Mouse (Mus musculus): ENCODE measurements around the gene Pgpep1l.
"Not testable (repeated sequence)": the region's sequence is repeated elsewhere in the genome, so short reads cannot be mapped to it uniquely, and the experiment has no call there.

Gene Pgpep1l

DNA sequence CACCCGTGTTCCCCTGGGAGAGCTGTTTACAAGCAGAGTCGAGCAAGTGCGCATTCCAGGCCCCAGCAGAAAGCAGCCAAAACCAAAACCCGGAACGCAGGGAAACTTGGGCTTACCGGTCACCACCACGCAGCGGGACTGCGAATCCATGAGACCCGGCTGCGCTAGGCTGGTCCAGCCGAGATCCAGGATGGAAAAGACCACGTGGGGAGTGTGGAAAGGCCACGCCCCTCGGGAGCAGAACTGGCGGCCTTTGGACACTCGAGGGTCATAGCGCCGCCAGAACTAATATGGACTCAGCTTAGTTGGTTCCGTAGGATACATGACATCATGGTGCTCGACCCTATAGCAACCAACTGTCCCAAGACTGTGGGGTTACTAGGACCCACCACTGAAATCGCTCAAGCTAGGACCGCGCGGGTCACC lies at the start of gene Pgpep1l:
TSS of gene Pgpep1l (minus strand) at position 206 of the 426 bp plus-strand sequence.
- DNase-seq: no peak

DNA sequence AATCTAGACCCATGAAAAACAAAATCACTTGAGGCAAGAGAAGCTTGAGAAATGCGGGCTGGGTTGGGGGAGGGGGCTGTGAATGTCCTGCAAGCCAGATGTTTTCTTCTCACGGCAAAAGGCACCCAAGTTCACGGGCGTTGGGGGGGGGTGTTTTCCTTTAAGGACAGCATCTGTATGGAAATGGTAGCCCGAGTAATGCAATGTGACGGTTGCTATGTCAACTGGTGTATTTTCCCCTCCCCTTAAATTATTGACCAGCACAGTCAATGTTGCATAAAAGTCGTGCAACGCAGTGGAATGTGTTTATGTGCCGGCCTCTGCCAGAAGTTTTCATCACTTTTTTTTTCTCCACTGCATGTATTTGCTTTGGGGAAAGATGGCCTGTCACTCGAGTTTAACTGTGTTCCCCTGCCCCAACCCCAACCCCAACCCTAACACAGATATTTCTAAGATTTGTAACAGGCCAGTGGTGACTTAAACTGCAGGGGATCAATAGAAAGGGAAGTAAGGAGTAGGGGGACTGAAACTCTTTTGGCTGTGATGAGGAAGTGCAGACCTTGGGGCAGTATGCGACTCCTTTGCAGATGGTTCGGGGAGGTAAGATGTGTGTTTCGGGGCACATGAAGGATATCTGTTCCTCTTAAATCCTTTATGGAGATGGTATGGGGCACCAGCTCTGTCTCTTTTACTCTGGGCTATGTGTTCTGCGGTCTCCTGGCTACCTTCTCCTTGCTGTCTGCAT lies 49.2 kb upstream of the Pgpep1l start:
- DNase-seq: no peak

DNA sequence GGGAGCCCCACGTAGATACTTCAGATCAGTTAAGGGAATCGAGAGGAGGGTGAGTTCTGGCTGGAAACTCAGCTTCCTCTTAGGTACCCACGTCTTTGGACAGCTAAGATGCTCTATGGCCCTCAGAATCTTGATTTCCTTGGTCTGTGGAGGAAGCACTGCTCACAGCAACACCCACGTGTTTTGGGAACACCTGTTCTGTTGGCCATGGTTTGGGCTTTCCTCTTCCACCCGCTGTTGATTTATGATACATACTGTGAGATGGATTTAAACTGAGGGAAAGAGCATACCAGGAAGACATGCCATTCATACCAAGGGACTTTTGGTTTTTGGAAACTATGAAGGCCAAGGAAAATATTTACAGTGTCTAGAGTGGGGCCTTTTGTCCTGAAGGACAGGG lies 48.4 kb upstream of the Pgpep1l start:
- no peak for DNase-seq

DNA sequence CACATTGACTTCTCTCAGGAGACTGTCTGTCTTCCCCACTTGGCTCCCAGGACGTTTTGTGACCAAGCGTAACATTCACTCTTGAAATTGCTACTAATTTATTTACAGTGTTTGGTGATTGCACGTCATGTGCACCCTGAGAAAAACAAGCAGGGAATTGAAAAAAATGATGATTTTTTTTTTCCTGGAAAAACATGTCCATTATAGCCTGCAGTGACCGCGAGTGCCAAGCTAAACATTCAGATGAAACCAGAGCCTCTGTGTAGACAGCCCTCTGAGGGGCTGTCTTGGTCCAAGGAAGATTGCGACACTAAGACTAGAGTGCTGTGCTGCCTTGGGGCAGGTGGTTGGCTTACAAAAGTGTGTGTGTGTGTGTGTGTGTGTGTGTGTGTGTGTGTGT lies 47.4 kb upstream of the Pgpep1l start:
- no peak for DNase-seq

- DNase-seq: no peak
These were observed 42.7 kb upstream of the Pgpep1l start for GRCm38 (mm10) chr7:68306756-68307155.

DNA sequence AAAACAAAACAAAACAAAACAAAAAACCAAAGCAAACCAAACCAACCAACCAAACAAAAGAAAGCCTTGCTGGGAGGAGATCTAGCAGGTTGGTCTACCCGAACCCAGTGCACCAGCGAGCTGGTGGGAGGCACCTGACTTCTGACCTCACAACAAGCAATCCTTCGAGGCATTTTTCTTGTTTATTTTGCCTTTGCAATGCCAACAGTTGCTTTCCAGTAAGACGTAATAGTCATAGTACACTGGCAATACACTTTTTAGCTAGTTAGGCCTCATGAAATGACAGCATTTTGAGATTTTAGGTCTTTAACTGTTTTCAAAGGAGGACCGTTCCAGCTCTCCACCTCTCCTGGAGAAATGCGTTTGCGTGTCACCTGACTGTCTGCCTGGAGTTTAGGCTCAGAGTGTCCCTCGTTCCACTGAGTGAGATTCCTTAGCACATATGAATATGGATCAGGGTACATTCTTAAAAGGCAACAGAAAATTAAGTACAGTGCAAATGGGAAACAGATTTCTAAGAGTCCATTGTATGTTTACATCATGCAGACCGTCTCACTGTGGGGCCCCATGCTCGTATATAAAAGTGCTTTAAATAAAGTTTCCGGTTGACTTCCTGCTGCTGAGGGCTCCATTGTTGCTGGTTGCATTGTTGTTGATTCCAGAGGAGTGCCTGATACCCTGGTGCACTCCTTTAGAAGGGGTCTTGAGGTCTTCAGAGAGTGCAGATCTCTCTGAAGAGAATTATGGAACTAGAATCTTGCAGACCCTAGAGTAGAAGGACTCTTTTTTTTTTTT lies 41.9 kb upstream of the Pgpep1l start:
- DNase-seq: no peak

- DNase-seq: no peak
These were observed 39.7 kb upstream of the Pgpep1l start for GRCm38 (mm10) chr7:68303685-68304084.

- peak; percentile 38 for DNase-seq
These were observed 38.8 kb upstream of the Pgpep1l start for GRCm38 (mm10) chr7:68302586-68303433.

DNA sequence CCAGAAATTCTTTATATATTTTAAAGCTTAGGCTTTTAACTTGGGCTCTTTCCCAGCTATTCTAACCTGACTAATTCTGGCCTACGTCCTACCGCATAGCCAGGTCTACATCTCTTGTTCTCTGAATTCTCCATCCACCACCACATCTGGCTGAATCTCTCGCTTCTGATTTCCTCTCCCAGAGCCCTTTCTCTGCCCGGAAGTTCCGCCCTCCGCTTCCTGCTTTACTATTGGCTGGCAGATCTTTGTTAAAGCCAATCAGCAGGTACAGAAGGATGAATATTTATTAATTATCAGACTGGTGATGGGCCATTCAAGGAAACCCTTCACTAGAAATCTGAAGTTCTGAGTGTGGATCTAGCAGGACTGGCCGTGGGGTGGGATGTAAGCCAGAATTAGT lies 37.1 kb upstream of the Pgpep1l start:
- DNase-seq: no peak

GRCm38 (mm10) chr7:68298381-68299076 lies 34.5 kb upstream of the Pgpep1l start:
- no peak for DNase-seq

DNA sequence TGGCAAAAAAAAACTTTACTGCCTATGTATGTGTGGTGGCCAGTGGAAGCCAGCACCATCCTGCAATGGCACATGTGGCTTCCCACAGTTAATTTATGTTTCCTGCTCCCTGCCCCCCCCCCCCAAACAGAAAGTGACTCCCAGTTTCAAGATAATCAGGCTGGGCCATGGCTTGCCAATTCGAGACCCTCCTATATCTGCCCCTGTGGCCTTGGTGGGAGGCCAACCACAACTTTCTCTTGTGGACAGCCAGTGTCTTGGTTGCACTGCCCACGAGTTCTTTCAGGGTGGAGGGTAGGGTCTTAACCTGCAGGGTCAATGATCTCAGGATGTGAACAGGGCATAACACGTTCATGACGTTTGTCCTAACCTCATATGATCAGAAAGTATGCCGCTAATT lies 32.5 kb upstream of the Pgpep1l start:
- no peak for DNase-seq

DNA sequence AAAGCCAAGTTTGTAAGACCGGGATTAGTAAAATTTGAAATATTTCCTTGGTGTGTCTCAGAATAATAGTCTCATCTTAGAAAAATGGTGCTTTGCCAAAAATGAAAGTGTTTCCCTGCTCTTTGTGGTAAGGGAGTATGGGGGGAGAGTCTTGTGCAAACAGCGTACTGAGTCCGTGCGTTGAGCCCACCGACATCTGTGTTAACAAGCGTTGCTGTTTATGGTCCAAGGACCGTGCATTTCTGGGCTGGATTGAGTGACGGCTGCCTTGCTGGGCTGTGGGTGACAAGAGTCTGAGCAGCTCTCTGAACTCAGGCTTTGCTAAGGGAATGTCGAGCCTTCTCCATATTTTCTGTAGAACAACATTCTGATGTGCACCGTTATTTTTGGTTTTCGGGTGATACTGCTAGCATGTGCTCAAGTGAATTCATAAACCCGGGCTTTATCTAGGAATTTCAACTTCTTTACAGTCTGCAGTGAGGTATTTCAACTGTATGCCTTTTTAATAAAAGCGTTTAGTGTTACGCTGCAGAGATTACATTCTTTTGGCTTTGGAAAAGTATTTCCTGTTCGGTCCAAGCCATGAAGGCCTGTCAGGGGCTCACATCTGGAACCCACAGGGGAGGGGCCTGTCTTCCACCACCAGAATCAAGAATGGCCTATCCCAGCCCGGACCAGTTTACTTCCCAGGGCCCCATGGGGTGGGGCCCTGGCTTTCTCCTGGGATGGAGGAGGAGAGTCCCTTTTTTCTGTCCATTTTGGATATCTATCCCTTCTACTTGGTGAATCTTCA lies 30.2 kb upstream of the Pgpep1l start:
- DNase-seq: no peak

DNA sequence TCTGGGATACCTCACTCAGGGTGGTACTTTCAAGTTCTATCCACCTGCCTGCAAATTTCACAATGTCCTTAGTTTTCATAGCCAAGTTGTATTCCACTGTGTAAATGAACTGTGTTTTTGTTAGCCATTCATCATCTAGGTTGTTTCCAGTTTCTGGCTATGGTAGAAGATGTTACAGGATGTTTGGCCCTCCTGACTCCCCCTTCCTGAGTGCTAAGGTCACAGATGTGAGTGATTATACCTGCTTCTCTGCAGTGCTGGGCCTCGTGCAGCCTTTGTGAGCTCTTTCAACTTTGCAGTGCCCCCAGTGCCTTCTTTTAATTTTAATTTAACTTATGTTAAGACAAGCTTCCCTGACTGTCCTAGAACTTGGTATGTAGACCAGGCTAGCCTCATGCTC lies 27.6 kb upstream of the Pgpep1l start:
- no peak for DNase-seq

DNA sequence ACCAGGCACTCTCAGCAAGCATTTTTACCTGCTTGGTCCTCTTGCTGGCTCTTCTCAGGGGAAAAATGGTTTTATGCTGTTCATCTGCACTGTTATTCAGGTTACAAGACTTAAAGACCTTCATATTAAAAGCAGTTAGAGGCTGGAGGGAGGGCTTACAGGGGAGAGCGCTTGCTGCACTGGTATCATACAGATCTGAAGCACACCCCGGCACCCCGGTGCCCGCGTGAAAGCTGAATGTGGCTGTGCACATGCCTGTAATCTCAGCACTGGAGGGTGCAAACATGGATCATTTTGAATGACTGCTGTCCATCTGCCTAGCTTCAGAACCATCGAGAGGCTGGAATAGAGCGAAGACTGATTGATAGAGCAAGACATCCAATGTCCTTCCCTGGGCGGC lies 25.0 kb upstream of the Pgpep1l start:
- DNase-seq: no peak

DNA sequence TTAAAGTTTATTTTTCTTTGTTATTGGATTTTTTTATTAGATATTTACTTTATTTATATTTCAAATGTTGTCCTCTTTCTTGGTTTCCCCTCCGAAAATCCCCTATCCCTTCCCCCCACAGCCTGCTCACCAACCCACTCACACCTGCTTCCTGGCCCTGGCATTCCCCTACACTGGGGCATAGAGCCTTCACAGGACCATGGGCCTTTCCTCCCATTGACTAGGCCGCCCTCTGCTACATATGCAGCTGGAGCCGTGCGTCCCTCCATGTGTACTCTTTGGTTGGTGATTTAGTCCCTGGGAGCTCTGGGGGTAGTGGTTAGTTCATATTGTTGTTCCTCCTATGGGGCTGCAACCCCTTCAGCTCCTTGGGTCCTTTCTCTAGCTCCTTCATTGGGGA lies 24.0 kb upstream of the Pgpep1l start:
- not testable (repeated sequence) for DNase-seq

DNA sequence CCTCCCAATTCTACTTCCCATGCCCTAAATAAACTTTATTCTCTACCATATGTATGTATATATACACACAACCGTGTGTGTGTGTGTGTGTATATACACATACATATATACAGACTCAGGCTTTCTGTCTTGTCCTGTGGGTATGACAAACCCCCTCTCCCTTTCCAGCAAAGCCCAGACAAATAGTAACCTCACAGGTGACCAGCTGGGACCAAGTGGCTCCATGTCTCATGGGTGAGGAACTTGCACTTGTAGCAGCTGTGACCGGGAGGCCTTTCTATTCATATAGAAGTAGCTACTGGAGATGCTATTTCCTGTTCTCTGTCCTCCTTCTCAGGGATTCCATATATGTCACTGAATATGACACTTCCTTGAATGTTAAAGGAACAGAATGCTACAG lies 23.5 kb upstream of the Pgpep1l start:
- no peak for DNase-seq

GRCm38 (mm10) chr7:68286526-68287481 lies 22.8 kb upstream of the Pgpep1l start:
- DNase-seq: no peak

- DNase-seq: no peak
These were observed 21.8 kb upstream of the Pgpep1l start for GRCm38 (mm10) chr7:68285851-68286298.

GRCm38 (mm10) chr7:68283776-68284175 lies 19.7 kb upstream of the Pgpep1l start:
- DNase-seq: no peak

DNA sequence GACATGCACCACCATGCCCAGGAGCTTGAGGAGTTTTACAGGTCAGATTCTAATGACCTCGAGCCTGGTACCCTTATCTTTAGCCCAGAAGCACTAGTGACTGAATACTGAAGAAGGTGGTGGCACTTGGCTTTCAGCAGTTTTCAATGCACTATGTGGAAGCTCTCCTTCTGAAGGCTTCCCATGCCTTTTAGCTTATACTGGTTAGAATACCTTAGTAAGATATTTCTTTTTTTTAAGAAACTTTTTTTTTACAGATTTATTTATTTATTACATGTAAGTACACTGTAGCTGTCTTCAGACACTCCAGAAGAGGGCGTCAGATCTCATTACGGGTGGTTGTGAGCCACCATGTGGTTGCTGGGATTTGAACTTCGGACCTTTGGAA lies 19.1 kb upstream of the Pgpep1l start:
- not testable (repeated sequence) for DNase-seq

All from cerebellum, adult 11-12 months (tissue).